Mouse (Mus musculus): Measurements from ENCODE around the gene Zfp296.

GRCm38 (mm10) chr7:19561431-19561764 lies 15.7 kb upstream of the Zfp296 start:
- TF ChIP-seq POLR2A (IDR thresholded peaks at IDR 0.05; ENCODE audit: borderline replicate concordance, extremely low read depth, insufficient read depth, insufficient read length, poor library complexity, severe bottlenecking) (no peak), CTCF (IDR thresholded peaks at IDR 0.05; ENCODE audit: borderline replicate concordance, extremely low read depth, insufficient read depth, insufficient read length) (no peak)

Data from brain, embryonic 14.5 days (tissue).